Mouse (Mus musculus) testis, adult 2 months (tissue): ENCODE data around the gene Ikbip.

Experiments used
- CTCF ChIP-seq: fragments of 200-500 bp; IDR thresholded peaks from 2 replicates; pipeline ENCODE4 v1.5.1; 2012; ENCODE audit warnings: low read depth, mild to moderate bottlenecking, inconsistent platforms, low read length, moderate library complexity; ENCODE audit not compliant: control insufficient read depth, insufficient read depth, insufficient replicate concordance
- POLR2A ChIP-seq: fragments of 200-500 bp; IDR thresholded peaks from 2 replicates; pipeline ENCODE4 v1.6.1; 2012; ENCODE audit warnings: low read depth, mild to moderate bottlenecking, inconsistent platforms, low read length, moderate library complexity; ENCODE audit not compliant: control insufficient read depth

DNA sequence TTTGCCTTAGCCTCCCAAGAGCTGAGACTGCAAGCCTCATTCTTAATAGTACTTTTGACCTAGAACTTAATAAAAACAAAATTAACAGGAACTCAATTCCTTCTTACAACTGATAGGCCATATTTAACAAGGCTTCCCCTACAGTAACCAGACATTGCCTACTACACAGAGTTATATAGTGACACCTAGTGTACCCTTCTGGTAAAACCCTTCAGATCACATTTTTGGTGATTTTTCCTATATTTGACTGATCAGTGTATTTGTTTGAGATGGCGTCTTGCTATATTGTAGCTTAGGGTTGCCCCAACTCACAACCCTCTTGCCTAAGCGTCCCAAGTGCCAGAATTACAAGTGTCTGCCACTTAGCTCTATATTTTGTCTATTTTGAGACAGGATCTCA lies 58.8 kb downstream of the Ikbip start:
- no peak for TF ChIP-seq CTCF
- TF ChIP-seq POLR2A, result no peak
